Mouse (Mus musculus): ENCODE data around the gene Olfr1040.
"Not testable (repeated sequence)": the region's sequence is repeated elsewhere in the genome, so short reads cannot be mapped to it uniquely, and the experiment has no call there.

Olfr1040 gene

DNA sequence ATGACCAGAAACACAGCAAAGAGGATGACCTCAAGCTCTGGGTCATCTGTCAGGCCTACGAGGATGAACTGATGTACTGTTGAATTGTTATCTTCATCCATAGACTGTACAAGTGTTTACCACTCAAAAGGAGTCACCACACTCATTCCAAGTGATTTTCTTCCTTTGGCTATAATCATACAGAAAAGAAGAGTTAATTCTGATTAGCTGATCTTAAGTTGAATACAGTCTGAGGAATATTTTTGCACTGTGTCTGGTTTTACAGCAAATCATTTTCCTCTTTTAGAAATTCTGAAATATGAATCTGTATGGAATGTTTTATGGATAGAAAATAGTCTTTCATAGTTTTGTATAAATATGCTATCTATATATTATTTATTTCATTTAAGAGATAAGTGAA is at the start of gene Olfr1040:
Olfr1040 (minus strand) TSS at position 101 of the 400 bp plus-strand sequence.
- no peak for DNase-seq (ENCODE audit: low spot score in 2 of 2)

DNA sequence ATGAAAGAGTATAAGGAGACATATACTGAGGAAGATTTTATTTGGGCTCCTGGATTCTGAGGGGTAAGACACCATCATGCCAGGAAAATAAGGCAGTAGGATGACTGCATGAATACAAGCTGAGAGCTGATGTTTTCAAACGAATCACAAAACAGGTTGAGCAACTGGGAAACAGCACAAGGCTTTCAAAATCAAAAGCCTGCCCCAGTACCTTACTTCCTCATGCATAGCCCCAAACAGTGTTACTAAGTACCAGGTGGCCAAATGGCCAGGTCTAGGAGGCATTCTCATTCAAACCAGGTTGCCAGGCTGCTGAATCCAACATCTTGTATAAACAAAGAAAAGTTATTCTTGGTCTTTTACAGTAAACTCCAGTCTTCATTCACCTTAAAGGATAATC is 49.3 kb upstream of the Olfr1040 start:
- DNase-seq (ENCODE audit: low spot score in 2 of 2): no peak

DNA sequence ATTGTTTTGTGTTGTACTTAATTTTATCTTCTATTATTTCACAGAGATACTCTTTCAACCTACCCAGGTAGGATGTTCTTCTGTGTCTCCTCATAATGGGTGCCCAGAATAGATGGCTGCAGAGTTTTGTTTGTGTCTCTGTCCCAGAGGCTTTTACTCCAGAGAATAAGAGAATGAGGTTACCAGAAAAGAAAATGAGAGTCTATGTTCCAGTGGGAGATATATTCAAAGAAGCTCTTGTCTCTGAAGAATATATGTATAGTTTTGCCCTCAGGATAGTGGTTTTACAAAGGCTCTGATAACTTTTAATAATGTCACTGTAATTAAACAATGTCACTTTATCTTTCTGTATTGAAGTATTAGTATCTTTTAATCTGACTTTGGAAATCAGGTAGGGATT is 39.1 kb upstream of the Olfr1040 start, which contains the start of gene Olfr52:
Olfr52 (minus strand) TSS at position 101 of the 400 bp plus-strand sequence.
- DNase-seq (ENCODE audit: low spot score in 2 of 2): no peak

DNA sequence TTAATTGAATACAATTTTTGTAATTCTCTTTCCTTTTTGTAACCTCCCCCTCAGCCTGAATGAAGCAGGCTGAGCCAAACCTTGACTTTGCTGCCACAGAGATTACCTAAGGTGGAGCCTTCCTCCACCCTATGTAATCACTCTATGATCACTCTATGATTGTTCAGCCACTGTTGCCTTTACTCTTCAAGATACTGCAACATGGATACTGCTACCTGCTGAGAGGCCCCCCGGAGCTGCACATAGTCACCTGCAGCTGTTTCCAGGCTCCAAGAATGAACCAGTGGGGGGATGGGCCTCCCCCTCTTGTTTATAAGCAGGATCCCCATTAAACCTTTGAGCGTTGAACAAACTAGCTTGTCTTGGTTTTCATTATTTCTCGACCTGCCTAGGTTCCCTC is 33.4 kb upstream of the Olfr1040 start:
- DNase-seq (ENCODE audit: low spot score in 2 of 2): no peak

DNA sequence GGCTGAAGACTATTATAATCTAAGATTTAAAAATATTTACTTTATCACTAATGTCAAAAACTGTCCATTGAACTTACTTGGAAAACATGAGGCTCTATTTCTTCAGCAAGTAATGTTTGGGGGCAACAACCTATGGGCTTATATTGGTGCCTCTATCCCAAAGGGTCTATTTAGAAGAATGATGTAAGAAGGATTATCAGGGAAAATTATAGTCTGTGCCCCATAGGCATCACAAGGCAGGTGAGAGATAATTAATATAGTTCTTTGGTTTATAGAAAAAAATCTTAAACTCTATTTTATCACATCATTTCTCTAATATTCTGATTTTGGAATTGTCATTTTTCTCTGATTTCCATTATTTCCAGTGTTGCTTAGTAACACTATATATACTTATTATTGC is 31.2 kb upstream of the Olfr1040 start, which contains the start of gene Olfr1044:
Olfr1044 (minus strand) TSS at position 101 of the 400 bp plus-strand sequence.
- no peak for DNase-seq (ENCODE audit: low spot score in 2 of 2)

DNA sequence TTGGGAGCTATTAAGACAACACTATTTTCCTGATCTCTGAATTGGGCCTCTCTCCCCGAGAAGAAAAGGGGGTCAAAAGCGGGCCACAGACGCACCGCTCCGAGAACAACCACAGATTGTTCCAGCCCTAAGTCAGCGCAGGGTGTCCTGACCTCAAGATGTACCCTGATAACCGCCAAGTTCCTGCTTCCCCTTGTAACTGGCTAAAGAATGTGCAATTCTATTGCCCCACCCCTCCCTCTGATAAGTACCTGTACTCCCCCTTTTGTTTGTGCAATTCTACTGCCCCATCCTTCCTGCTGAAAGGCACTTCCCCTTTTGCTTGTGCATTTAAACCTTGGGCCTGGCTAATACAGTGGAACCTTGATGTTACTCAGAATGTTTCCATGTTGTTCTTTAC is 28.9 kb upstream of the Olfr1040 start:
- DNase-seq (ENCODE audit: low spot score in 2 of 2): not testable (repeated sequence)

DNA sequence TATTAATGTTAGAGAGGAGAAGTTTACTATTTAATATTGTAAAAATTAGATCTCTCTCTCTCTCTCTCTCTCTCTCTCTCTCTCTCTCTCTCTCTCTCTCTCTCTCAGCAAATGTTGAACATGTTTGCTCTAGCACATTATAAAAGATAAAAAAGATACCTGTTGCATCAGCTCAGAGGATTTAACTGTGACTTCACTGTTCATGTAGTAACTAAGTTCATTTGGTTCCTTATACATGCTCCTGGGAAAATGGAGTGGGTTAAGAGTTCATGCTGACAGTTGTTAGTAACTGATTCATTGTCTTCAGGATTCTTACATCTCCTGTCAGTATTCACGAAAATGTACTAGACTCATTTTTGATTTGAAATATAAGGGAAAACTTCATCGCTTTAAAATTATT is 20.9 kb upstream of the Olfr1040 start, which contains the start of gene Olfr1043:
Olfr1043 (minus strand) TSS at position 101 of the 400 bp plus-strand sequence.
- no peak for DNase-seq (ENCODE audit: low spot score in 2 of 2)

DNA sequence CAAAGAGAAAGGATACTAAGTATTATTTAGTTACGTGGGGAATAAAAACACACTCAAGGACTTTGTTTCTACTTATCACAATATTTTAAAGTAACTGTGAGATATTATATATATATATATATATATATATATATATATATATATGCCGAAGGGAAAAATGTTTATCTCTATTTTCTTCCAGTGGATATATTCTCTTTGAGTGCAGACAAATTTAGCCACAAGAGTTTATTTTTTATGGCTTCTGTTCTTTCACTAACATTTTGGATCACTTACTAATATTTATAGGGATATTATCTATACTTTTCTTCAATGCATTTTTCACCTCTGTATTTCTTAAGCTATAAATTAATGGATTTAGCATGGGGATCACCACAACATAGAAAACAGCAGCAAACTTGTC is 15.2 kb upstream of the Olfr1040 start, which contains the start of gene Olfr1042:
Olfr1042 (minus strand) TSS at position 101 of the 400 bp plus-strand sequence.
- DNase-seq (ENCODE audit: low spot score in 2 of 2): no peak

DNA sequence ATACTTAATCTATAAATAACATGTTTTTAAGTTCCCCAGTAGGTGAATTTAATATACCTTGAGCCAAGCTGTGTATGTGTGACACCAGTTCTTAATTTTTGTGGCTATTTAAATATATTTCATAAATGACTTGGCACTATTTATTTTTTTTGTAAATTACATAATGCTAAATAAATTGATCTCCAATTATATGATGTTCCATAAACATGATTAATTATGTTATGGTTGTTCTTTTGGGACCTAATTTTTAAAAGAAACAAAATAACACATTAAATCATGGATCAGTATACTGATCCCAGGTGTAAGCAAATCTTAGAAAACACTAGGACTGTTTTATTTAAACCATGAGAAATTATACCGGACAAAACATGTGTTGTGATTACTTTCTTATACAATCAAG is 10.7 kb downstream of the Olfr1040 start, which contains the start of gene Olfr1039:
Olfr1039 (minus strand) TSS at position 101 of the 400 bp plus-strand sequence.
- DNase-seq (ENCODE audit: low spot score in 2 of 2): no peak

All from frontal cortex, postnatal 10 days (tissue).